Mouse (Mus musculus): ENCODE measurements around the gene Kdm1b. TPM values are rescaled to one million over a fixed set of nuclear protein-coding genes. Genes with fewer than 3 reads are reported as not detected.

The Kdm1b gene
- polyA plus RNA-seq, 1 experiment: 12.1 TPM

- H3K4me1 ChIP-seq (ENCODE audit: control insufficient read depth, insufficient read depth, low read length): peaks cover 2% of the 10 kb centered on the region; the same call in 1 of the 2 replicates
- TF ChIP-seq CTCF (IDR thresholded peaks at IDR 0.05; ENCODE audit: borderline replicate concordance, insufficient read depth, low read length) (no peak), POLR2A (IDR thresholded peaks at IDR 0.05; ENCODE audit: low read depth, low read length) (no peak)
- H3K27ac ChIP-seq (ENCODE audit: insufficient read depth, low read length): no peak overlapping the region
- H3K4me3 ChIP-seq (ENCODE audit: insufficient read depth, low read length): peak overlapping the region; percentile 25
Observed at GRCm38 (mm10) chr13:47104146-47104545, 60.8 kb downstream of the Kdm1b start.

- Histone ChIP-seq H3K4me3 (ENCODE audit: insufficient read depth, low read length) (peak overlapping the region; percentile 96), H3K27ac (ENCODE audit: insufficient read depth, low read length) (peak overlapping the region; percentile 82), H3K4me1 (ENCODE audit: control insufficient read depth, insufficient read depth, low read length) (peaks cover 2% of the 10 kb centered on the region; the same call in 1 of the 2 replicates)
- TF ChIP-seq CTCF (IDR thresholded peaks at IDR 0.05; ENCODE audit: borderline replicate concordance, insufficient read depth, low read length): no peak
- 0 out of 2 replicates have a peak, but pooled peaks have one; percentile 20 for TF ChIP-seq POLR2A (IDR thresholded peaks at IDR 0.05; ENCODE audit: low read depth, low read length)
Observed at GRCm38 (mm10) chr13:47104856-47105541, 61.7 kb downstream of the Kdm1b start.

- TF ChIP-seq CTCF (IDR thresholded peaks at IDR 0.05; ENCODE audit: borderline replicate concordance, insufficient read depth, low read length) (no peak), POLR2A (IDR thresholded peaks at IDR 0.05; ENCODE audit: low read depth, low read length) (peak; percentile 42; the same call in 1 of the 2 replicates)
- Histone ChIP-seq H3K4me3 (ENCODE audit: insufficient read depth, low read length) (peak within 1 kb of the TSS; percentile 96), H3K4me1 (ENCODE audit: control insufficient read depth, insufficient read depth, low read length) (peaks cover 2% of the 10 kb centered on the region; the same call in 1 of the 2 replicates), H3K27ac (ENCODE audit: insufficient read depth, low read length) (peak within 1 kb of the TSS; percentile 82)
Observed at GRCm38 (mm10) chr13:47105711-47106579, 62.6 kb downstream of the Kdm1b start, which contains the start of gene Dek. Gene Dek (minus strand): TSS chr13:47106201.

- Histone ChIP-seq H3K4me1 (ENCODE audit: control insufficient read depth, insufficient read depth, low read length) (peaks cover 2% of the 10 kb centered on the region; the same call in 1 of the 2 replicates), H3K27ac (ENCODE audit: insufficient read depth, low read length) (peak overlapping the region; percentile 35), H3K4me3 (ENCODE audit: insufficient read depth, low read length) (peak overlapping the region; percentile 59)
- TF ChIP-seq CTCF (IDR thresholded peaks at IDR 0.05; ENCODE audit: borderline replicate concordance, insufficient read depth, low read length): no peak
- TF ChIP-seq POLR2A (IDR thresholded peaks at IDR 0.05; ENCODE audit: low read depth, low read length): no peak
Observed at GRCm38 (mm10) chr13:47106580-47106888, 63.2 kb downstream of the Kdm1b start.

DNA sequence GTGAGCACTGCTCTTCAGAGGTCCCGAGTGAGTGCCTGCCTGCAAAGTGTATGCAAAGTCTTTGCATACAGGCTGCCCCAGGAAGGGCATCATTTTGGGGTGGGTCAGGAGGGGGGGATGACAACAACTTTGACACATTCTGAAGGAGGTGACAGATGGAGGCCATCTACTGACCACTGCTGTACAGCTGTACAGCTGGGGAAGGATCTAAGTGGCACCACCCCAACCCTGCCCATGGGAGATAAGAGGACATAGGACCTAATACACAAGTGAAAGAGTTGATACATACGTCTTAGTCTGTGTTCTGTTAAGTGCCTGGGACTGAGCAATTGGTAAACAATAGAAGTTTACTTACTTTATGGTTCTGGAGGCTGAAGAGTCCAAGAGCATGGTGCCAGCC, 65.9 kb downstream of the Kdm1b start:
- H3K4me1 ChIP-seq (ENCODE audit: control insufficient read depth, insufficient read depth, low read length): no peaks in the 10 kb centered on the region
- H3K27ac ChIP-seq (ENCODE audit: insufficient read depth, low read length): no peak overlapping the region
- no peak overlapping the region for H3K4me3 ChIP-seq (ENCODE audit: insufficient read depth, low read length)
- TF ChIP-seq CTCF (IDR thresholded peaks at IDR 0.05; ENCODE audit: borderline replicate concordance, insufficient read depth, low read length) (no peak), POLR2A (IDR thresholded peaks at IDR 0.05; ENCODE audit: low read depth, low read length) (no peak)

DNA sequence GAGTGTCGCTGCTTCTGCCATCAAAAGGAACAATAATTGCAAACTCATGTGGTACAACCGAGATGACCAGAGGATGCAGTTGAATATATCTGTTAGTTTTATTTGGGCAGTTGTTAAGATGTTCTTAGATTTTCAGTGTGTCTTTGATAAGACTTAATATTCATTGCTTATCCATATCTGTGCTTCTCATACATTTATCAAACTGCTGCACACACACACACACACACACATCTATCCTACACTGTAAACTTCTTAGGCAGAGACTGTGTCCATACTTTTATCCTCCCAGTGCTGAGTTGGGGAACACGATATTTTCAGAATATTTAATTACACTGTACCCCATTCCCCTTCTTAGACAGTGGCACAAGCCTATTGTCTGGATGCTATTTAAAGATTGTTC, 67.9 kb downstream of the Kdm1b start:
- TF ChIP-seq CTCF (IDR thresholded peaks at IDR 0.05; ENCODE audit: borderline replicate concordance, insufficient read depth, low read length) (no peak), POLR2A (IDR thresholded peaks at IDR 0.05; ENCODE audit: low read depth, low read length) (no peak)
- no peak overlapping the region for H3K27ac ChIP-seq (ENCODE audit: insufficient read depth, low read length)
- no peaks in the 10 kb centered on the region for H3K4me1 ChIP-seq (ENCODE audit: control insufficient read depth, insufficient read depth, low read length)
- no peak overlapping the region for H3K4me3 ChIP-seq (ENCODE audit: insufficient read depth, low read length)

DNA sequence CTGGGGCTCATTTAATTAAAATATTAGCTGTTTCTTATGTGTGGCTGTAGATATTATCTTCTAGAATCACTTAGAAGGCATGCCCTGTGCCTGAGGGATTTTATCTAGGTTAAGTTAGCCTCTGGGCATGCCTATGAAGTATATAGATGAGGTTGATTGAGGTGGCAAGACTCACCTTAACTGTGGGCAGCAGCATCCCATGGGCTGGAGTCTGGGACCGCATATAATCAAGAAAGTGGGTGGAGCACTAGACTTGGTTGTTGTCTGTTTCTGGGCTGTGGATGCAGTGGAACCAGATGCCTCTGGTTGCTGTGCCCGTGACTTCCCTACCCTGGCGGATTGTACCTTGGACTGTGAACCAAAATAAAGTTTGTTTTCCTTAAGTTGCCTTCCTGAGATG, 68.8 kb downstream of the Kdm1b start:
- Histone ChIP-seq H3K4me1 (ENCODE audit: control insufficient read depth, insufficient read depth, low read length) (no peaks in the 10 kb centered on the region), H3K4me3 (ENCODE audit: insufficient read depth, low read length) (no peak overlapping the region), H3K27ac (ENCODE audit: insufficient read depth, low read length) (no peak overlapping the region)
- TF ChIP-seq CTCF (IDR thresholded peaks at IDR 0.05; ENCODE audit: borderline replicate concordance, insufficient read depth, low read length) (no peak), POLR2A (IDR thresholded peaks at IDR 0.05; ENCODE audit: low read depth, low read length) (no peak)

DNA sequence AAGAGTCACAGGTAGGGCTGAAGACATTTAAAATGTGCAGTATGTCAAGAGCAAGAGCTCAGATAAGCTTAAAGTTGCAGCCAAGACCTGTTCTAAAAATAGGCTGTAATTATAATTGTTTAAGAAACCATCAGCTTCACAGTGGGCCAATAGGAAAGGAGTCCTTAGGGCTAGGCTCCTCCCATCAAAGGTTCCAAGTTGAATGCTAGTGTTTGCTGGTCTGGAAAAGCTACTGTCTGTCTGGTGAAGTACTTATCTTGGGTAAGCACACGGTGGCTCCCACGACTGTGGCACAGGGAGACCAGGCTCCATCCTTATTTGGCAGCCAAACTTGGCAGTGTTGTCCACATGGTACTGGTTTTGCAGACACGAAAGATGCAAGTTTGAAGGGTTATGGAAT, 69.6 kb downstream of the Kdm1b start:
- Histone ChIP-seq H3K4me3 (ENCODE audit: insufficient read depth, low read length) (no peak overlapping the region), H3K27ac (ENCODE audit: insufficient read depth, low read length) (no peak overlapping the region), H3K4me1 (ENCODE audit: control insufficient read depth, insufficient read depth, low read length) (no peaks in the 10 kb centered on the region)
- TF ChIP-seq CTCF (IDR thresholded peaks at IDR 0.05; ENCODE audit: borderline replicate concordance, insufficient read depth, low read length) (no peak), POLR2A (IDR thresholded peaks at IDR 0.05; ENCODE audit: low read depth, low read length) (no peak)

GRCm38 (mm10) chr13:47116000-47116399, 72.7 kb downstream of the Kdm1b start:
- Histone ChIP-seq H3K27ac (ENCODE audit: insufficient read depth, low read length) (no peak overlapping the region), H3K4me3 (ENCODE audit: insufficient read depth, low read length) (no peak overlapping the region), H3K4me1 (ENCODE audit: control insufficient read depth, insufficient read depth, low read length) (no peaks in the 10 kb centered on the region)
- no peak for TF ChIP-seq CTCF (IDR thresholded peaks at IDR 0.05; ENCODE audit: borderline replicate concordance, insufficient read depth, low read length)
- no peak for TF ChIP-seq POLR2A (IDR thresholded peaks at IDR 0.05; ENCODE audit: low read depth, low read length)
